Mouse (Mus musculus) forebrain, embryonic 12.5 days (tissue): ENCODE results near the gene BC048671. TPM values are rescaled to one million over a fixed set of nuclear protein-coding genes. Genes with fewer than 3 reads are reported as not detected.

ENCODE experiments used
- ATAC-seq: fragments of 200-750 bp; cut with Nextera tagmentation; 2 replicates; pipeline ENCODE4 v1.8.0; 2017; ENCODE audit warnings: moderate TSS enrichment; ENCODE audit not compliant: low FRiP score
- H3K27ac ChIP-seq: fragments of 300-500 bp; sonication (generic); 2 replicates; pipeline ENCODE4 v1.5.1; 2016; ENCODE audit warnings: mild to moderate bottlenecking
- H3K27me3 ChIP-seq: fragments of 300-500 bp; sonication (generic); 2 replicates; pipeline ENCODE4 v1.6.1; 2016; ENCODE audit warnings: mild to moderate bottlenecking
- H3K36me3 ChIP-seq: fragments of 300-500 bp; sonication (generic); replicated peaks from 2 replicates; pipeline ENCODE4 v1.6.1; 2016; ENCODE audit warnings: mild to moderate bottlenecking
- H3K4me1 ChIP-seq: fragments of 300-500 bp; sonication (generic); 2 replicates; pipeline ENCODE4 v1.6.1; 2016
- H3K4me2 ChIP-seq: fragments of 300-500 bp; sonication (generic); 2 replicates; pipeline ENCODE4 v1.6.1; 2016; ENCODE audit warnings: mild to moderate bottlenecking, moderate library complexity
- H3K4me3 ChIP-seq: fragments of 300-500 bp; sonication (generic); replicated peaks from 2 replicates; pipeline ENCODE4 v1.5.1; 2016; ENCODE audit warnings: mild to moderate bottlenecking
- H3K9ac ChIP-seq: fragments of 300-500 bp; sonication (generic); 2 replicates; pipeline ENCODE4 v1.6.1; 2016; ENCODE audit warnings: mild to moderate bottlenecking
- H3K9me3 ChIP-seq: fragments of 300-500 bp; sonication (generic); 2 replicates; pipeline ENCODE4 v1.6.1; 2016
- WGBS: fragments of 180-500 bp; shearing (Covaris S2); methylation state at CpG from one replicate; pipeline ENCODE4 v1.1.7; 2016; 5-methylcytosine and 5-hydroxymethylcytosine counted together
- polyA plus RNA-seq: library from polyadenylated mRNA; unstranded; fragments of >200 nt; fragmentation: Nextera tagmentation; extraction: Ambion mirVana; gene quantifications from 2 replicates; pipeline ENCODE4 v1.2.1, GENCODE M21; 2016

BC048671 gene
- not detected in 2 replicates for polyA plus RNA-seq

GRCm38 (mm10) chr6:90300919-90301318, at the start of gene BC048671:
TSS of gene BC048671 (plus strand) at chr6:90301219.
- no peaks in the 10 kb centered on the region for H3K27me3 ChIP-seq
- no peaks in the 10 kb centered on the region for H3K36me3 ChIP-seq
- no peak within 1 kb of the TSS for H3K4me3 ChIP-seq
- ATAC-seq: no peak
- no peak within 1 kb of the TSS for H3K9ac ChIP-seq
- H3K9me3 ChIP-seq: no peaks in the 10 kb centered on the region
- no peak within 1 kb of the TSS for H3K27ac ChIP-seq
- H3K4me2 ChIP-seq: no peak within 1 kb of the TSS
- 97% methylated on average over 1 of the region's 1 CpGs for WGBS
- H3K4me1 ChIP-seq: no peaks in the 10 kb centered on the region

- no peak overlapping the region for H3K4me2 ChIP-seq
- no peak for ATAC-seq
- no peaks in the 10 kb centered on the region for H3K27me3 ChIP-seq
- no peak overlapping the region for H3K27ac ChIP-seq
- no peaks in the 10 kb centered on the region for H3K4me1 ChIP-seq
- no peaks in the 10 kb centered on the region for H3K36me3 ChIP-seq
- no peak overlapping the region for H3K4me3 ChIP-seq
- H3K9me3 ChIP-seq: peaks cover 16% of the 10 kb centered on the region; the same call in 1 of the 2 replicates
- 56% methylated on average over 12 of the region's 12 CpGs for WGBS
- H3K9ac ChIP-seq: no peak overlapping the region
Observed at GRCm38 (mm10) chr6:90288265-90288664, 12.8 kb upstream of the BC048671 start.

- Histone ChIP-seq H3K27ac (no peak overlapping the region), H3K27me3 (no peaks in the 10 kb centered on the region), H3K4me1 (no peaks in the 10 kb centered on the region), H3K4me3 (no peak overlapping the region), H3K4me2 (no peak overlapping the region), H3K9me3 (peaks cover 11% of the 10 kb centered on the region), H3K36me3 (no peaks in the 10 kb centered on the region), H3K9ac (no peak overlapping the region)
- 82% methylated on average over 6 of the region's 6 CpGs for WGBS
- ATAC-seq: no peak
Observed at GRCm38 (mm10) chr6:90306315-90306975, 5.4 kb downstream of the BC048671 start.

- ATAC-seq: no peak
- no peak overlapping the region for H3K4me3 ChIP-seq
- H3K9me3 ChIP-seq: peaks cover 11% of the 10 kb centered on the region
- H3K27me3 ChIP-seq: no peaks in the 10 kb centered on the region
- H3K36me3 ChIP-seq: no peaks in the 10 kb centered on the region
- H3K4me1 ChIP-seq: no peaks in the 10 kb centered on the region
- H3K27ac ChIP-seq: no peak overlapping the region
- 88% methylated on average over 87 of the region's 87 CpGs for WGBS
- no peak overlapping the region for H3K9ac ChIP-seq
- H3K4me2 ChIP-seq: no peak overlapping the region
Observed at GRCm38 (mm10) chr6:90308839-90309778, 8.1 kb downstream of the BC048671 start.

GRCm38 (mm10) chr6:90315961-90316360, 14.9 kb downstream of the BC048671 start:
- no peak for ATAC-seq

GRCm38 (mm10) chr6:90317510-90318258, 16.7 kb downstream of the BC048671 start:
- no peak overlapping the region for H3K4me2 ChIP-seq
- H3K4me3 ChIP-seq: no peak overlapping the region
- no peaks in the 10 kb centered on the region for H3K27me3 ChIP-seq
- no peaks in the 10 kb centered on the region for H3K9me3 ChIP-seq
- H3K4me1 ChIP-seq: no peaks in the 10 kb centered on the region
- 86% methylated on average over 2 of the region's 2 CpGs for WGBS
- no peak overlapping the region for H3K27ac ChIP-seq
- no peak for ATAC-seq
- no peaks in the 10 kb centered on the region for H3K36me3 ChIP-seq
- no peak overlapping the region for H3K9ac ChIP-seq

More at GRCm38 (mm10) chr6:90315961-90316360, 14.9 kb downstream of the BC048671 start:
- WGBS: 84% methylated on average over 5 of the region's 5 CpGs
- H3K4me1 ChIP-seq: no peaks in the 10 kb centered on the region
- no peaks in the 10 kb centered on the region for H3K9me3 ChIP-seq
- H3K27me3 ChIP-seq: no peaks in the 10 kb centered on the region
- no peaks in the 10 kb centered on the region for H3K36me3 ChIP-seq
- H3K9ac ChIP-seq: no peak overlapping the region
- H3K27ac ChIP-seq: no peak overlapping the region
- H3K4me2 ChIP-seq: no peak overlapping the region
- H3K4me3 ChIP-seq: no peak overlapping the region

- Histone ChIP-seq H3K27me3 (0 out of 2 replicates have a peak, but pooled peaks cover 2% of the 10 kb centered on the region), H3K4me1 (no peaks in the 10 kb centered on the region), H3K4me2 (no peak overlapping the region), H3K9ac (no peak overlapping the region), H3K36me3 (no peaks in the 10 kb centered on the region), H3K9me3 (no peaks in the 10 kb centered on the region), H3K4me3 (no peak overlapping the region), H3K27ac (no peak overlapping the region)
- 94% methylated on average over 2 of the region's 2 CpGs for WGBS
- ATAC-seq: no peak
Observed at GRCm38 (mm10) chr6:90319019-90319418, 18.0 kb downstream of the BC048671 start.

GRCm38 (mm10) chr6:90319475-90320191, 18.6 kb downstream of the BC048671 start:
- H3K4me1 ChIP-seq: no peaks in the 10 kb centered on the region
- H3K9me3 ChIP-seq: no peaks in the 10 kb centered on the region
- H3K36me3 ChIP-seq: no peaks in the 10 kb centered on the region
- H3K9ac ChIP-seq: no peak overlapping the region
- H3K4me3 ChIP-seq: no peak overlapping the region
- no peak for ATAC-seq
- H3K27ac ChIP-seq: no peak overlapping the region
- peaks cover 8% of the 10 kb centered on the region for H3K27me3 ChIP-seq
- H3K4me2 ChIP-seq: no peak overlapping the region
- WGBS: 79% methylated on average over 7 of the region's 7 CpGs

GRCm38 (mm10) chr6:90320429-90320828, 19.4 kb downstream of the BC048671 start:
- Histone ChIP-seq H3K4me1 (peaks cover 6% of the 10 kb centered on the region), H3K4me3 (no peak overlapping the region), H3K36me3 (no peaks in the 10 kb centered on the region), H3K27ac (no peak overlapping the region), H3K9ac (no peak overlapping the region), H3K4me2 (no peak overlapping the region), H3K9me3 (no peaks in the 10 kb centered on the region), H3K27me3 (peaks cover 16% of the 10 kb centered on the region)
- 81% methylated on average over 5 of the region's 5 CpGs for WGBS
- ATAC-seq: no peak

- Histone ChIP-seq H3K27ac (no peak overlapping the region), H3K36me3 (no peaks in the 10 kb centered on the region), H3K9me3 (no peaks in the 10 kb centered on the region), H3K4me2 (no peak overlapping the region), H3K9ac (no peak overlapping the region), H3K27me3 (peaks cover 20% of the 10 kb centered on the region), H3K4me3 (no peak overlapping the region), H3K4me1 (peaks cover 6% of the 10 kb centered on the region)
- WGBS: 48% methylated on average over 4 of the region's 4 CpGs
- ATAC-seq: no peak
Observed at GRCm38 (mm10) chr6:90321811-90322210, 20.8 kb downstream of the BC048671 start.

- 77% methylated on average over 3 of the region's 3 CpGs for WGBS
- Histone ChIP-seq H3K4me3 (no peak overlapping the region), H3K4me1 (peaks cover 6% of the 10 kb centered on the region), H3K9ac (no peak overlapping the region), H3K36me3 (no peaks in the 10 kb centered on the region), H3K9me3 (no peaks in the 10 kb centered on the region), H3K27ac (no peak overlapping the region), H3K27me3 (peaks cover 20% of the 10 kb centered on the region), H3K4me2 (no peak overlapping the region)
- 0 out of 2 replicates have a peak, but pooled peaks have one; percentile 20 for ATAC-seq
Observed at GRCm38 (mm10) chr6:90324026-90324425, 23.0 kb downstream of the BC048671 start.
